Mouse (Mus musculus) gastrocnemius, postnatal 36 days (tissue): ENCODE results near the gene Olfr959. TPM values are rescaled to one million over a fixed set of nuclear protein-coding genes. Genes with fewer than 3 reads are reported as not detected.

ENCODE experiments used
- DNase-seq, 2 experiments: peaks; one replicate each; pipeline ENCODE4 v3.0.0; 2022
- intact Hi-C: fragments of 180-260 bp; cut with DNase I; formaldehyde crosslinking; loops from one replicate; pipeline ENCODE4 v1.15.1; 2025
- long read RNA-seq, 2 experiments: library from polyadenylated mRNA; stranded (forward); transcript quantifications; one replicate each; pipeline ENCODE4 v2.0.0; 2021
- total RNA-seq, 2 experiments: library from RNA; stranded (reverse); gene quantifications; 2 replicates each; pipeline ENCODE4 v1.2.3; 2021

Olfr959 gene
- total RNA-seq = not detected
- long read RNA-seq, experiment 1 = 0 reads
- long read RNA-seq, experiment 2 = 0 reads

DNA sequence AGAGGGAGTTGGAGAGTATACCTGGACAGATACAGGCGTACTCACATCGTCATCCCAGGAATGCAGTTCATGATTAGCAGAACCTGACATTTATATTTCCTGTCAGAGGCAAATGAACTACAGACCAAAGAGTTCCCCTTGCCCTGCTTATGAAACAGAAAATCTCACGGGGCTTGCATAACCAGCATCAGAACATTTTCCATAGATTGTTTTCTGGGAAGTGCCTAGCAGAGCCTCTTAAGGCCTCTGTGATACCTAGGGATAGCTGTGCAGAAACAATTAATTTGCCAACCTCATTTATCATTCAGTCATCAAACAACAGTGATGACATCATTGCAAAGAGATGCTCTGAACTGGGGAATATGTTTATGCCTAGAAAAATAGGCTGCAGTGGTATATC, at the start of gene Olfr959:
Gene Olfr959 (minus strand): TSS at position 101 of the 400 bp plus-strand sequence.
- intact Hi-C loops = no loop called here
- no peak for DNase-seq

- DNase-seq = no peak
- intact Hi-C loops = no loop called here
These were observed 49.3 kb upstream of the Olfr959 start for GRCm38 (mm10) chr9:39624711-39625110.

- intact Hi-C loops = no loop called here
- no peak for DNase-seq
These were observed 48.4 kb upstream of the Olfr959 start for GRCm38 (mm10) chr9:39623783-39624182.

GRCm38 (mm10) chr9:39621073-39621472, 45.7 kb upstream of the Olfr959 start, which contains the start of gene Olfr960:
Olfr960 (plus strand) TSS chr9:39621373.
- intact Hi-C loops = no loop called here
- DNase-seq = no peak

- intact Hi-C loops = loop anchor here (2.0 kb wide), 1 partner anchor 103 kb away; no protein-coding TSS in a partner anchor
- no peak for DNase-seq
These were observed 36.6 kb upstream of the Olfr959 start for GRCm38 (mm10) chr9:39611953-39612352.

GRCm38 (mm10) chr9:39610355-39610754, 35.0 kb upstream of the Olfr959 start, which contains the start of gene Olfr148:
Olfr148 (plus strand) TSS chr9:39610655.
- no peak for DNase-seq
- intact Hi-C loops = loop anchor here (2.0 kb wide), 1 partner anchor 102 kb away; no protein-coding TSS in a partner anchor

GRCm38 (mm10) chr9:39608497-39608896, 33.1 kb upstream of the Olfr959 start:
- DNase-seq = no peak
- intact Hi-C loops = no loop called here

- intact Hi-C loops = no loop called here
- DNase-seq = peak in 1 of 2 experiments; percentile 7
These were observed 28.7 kb upstream of the Olfr959 start, which contains the start of gene AW551984 for GRCm38 (mm10) chr9:39603999-39604453. AW551984 (minus strand) TSS chr9:39604403.

DNA sequence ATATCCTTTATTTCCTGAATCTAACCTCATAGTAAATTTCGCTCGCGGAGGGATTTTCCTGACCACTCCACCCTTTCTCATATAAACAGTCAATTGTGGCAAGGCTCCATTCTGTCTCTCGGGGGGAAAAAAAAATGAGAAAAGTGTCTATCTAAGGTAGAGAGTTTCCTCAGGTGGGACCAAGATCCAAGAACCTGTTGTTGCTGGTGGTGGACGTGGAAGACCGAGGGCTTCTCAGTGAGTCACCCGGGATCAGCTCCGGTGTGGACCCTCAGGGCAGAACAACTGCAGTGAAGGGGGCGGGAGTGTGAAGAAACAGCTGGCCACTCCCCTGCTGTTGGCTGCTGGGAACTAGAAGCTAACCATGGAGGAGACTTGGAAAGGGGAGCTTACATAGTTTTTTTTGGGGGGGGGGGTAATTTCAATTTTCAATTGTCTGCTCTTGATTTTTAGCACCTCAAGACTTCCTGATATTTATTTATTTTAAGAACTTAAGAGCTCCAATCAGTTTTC, 28.0 kb upstream of the Olfr959 start:
- no peak for DNase-seq
- intact Hi-C loops = no loop called here

GRCm38 (mm10) chr9:39602536-39603332, 27.4 kb upstream of the Olfr959 start:
- no peak for DNase-seq

GRCm38 (mm10) chr9:39577050-39577449, 1.7 kb upstream of the Olfr959 start:
- no peak for DNase-seq
- intact Hi-C loops = no loop called here

More at GRCm38 (mm10) chr9:39602536-39603332, 27.4 kb upstream of the Olfr959 start:
- intact Hi-C loops = no loop called here

DNA sequence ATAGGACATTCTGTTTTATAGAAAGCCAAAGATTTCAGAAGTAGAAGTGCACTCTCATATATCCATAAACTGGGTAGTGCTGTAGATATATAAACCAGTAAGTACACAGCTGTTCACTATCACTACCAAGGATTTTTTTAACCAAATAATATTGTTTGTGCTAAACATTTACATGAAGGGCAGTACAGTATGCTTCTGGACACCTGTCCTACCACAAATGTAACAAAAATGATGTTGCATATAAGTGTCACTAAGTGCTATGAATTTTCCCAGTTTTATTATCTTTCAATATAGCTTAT, 17.1 kb downstream of the Olfr959 start:
- intact Hi-C loops = no loop called here
- DNase-seq = no peak

GRCm38 (mm10) chr9:39557529-39558348, 17.6 kb downstream of the Olfr959 start:
- no peak for DNase-seq
- intact Hi-C loops = no loop called here

DNA sequence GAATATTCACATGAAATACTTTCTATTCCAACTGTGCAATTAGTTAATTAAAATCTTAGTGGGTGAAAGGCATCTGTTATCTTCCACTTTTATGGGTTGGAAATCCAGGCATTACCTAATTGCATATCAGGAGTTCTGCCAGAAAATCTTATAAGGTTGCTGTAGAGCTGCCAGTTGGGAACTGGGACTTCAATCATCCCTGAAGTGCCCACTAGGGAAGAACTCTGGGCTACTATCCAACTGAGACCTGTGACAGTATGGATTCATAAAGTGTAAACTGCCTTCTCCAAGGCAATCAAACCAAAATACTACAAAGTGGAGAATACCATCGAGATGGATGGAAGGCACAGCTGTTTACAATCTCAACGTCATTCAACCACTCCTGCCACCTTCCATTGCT, 21.4 kb downstream of the Olfr959 start, which contains the start of gene Olfr958:
Gene Olfr958 (minus strand): TSS at position 109 of the 400 bp plus-strand sequence.
- intact Hi-C loops = no loop called here
- no peak for DNase-seq

DNA sequence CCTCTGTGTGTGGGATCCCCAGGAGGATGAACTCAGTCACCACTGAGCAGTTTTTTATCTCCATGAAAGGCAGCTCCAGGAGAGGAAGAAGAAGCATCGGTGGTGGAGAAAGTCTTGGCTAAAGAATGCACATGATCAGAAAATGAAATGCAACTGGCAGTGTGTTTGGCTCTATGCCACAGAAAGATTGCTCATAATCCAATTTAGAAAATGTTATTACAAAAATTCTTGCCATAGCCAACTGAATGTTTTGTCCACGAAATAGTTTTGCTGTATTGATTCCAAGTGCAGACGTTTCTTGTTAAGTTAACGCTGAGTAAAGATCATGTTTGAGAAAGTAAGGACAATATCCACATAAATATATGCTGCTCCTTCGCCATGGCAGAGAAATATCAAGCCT, 24.6 kb downstream of the Olfr959 start:
- intact Hi-C loops = no loop called here
- no peak for DNase-seq

- no peak for DNase-seq
- intact Hi-C loops = no loop called here
These were observed 51.6 kb downstream of the Olfr959 start for GRCm38 (mm10) chr9:39523616-39524285.
